Mouse (Mus musculus) fat pad, adult 2 months (tissue): Measurements from ENCODE around the gene Arl10.
"Not testable (repeated sequence)": the region's sequence is repeated elsewhere in the genome, so short reads cannot be mapped to it uniquely, and the experiment has no call there.

Experiments
- DNase-seq: peaks from one replicate; pipeline ENCODE4 v3.0.0-alpha.2; 2011; ENCODE audit warnings: low read depth, low spot score; ENCODE audit errors: extremely low read depth

Gene Arl10

GRCm38 (mm10) chr13:54613141-54613540 lies 38.3 kb downstream of the Arl10 start:
- not testable (repeated sequence) for DNase-seq

- DNase-seq = no peak
Observed at GRCm38 (mm10) chr13:54616307-54616706, 41.5 kb downstream of the Arl10 start.

- no peak for DNase-seq
Observed at GRCm38 (mm10) chr13:54616998-54617397, 42.2 kb downstream of the Arl10 start.

- DNase-seq = no peak
Observed at GRCm38 (mm10) chr13:54621155-54621932, 46.5 kb downstream of the Arl10 start, which contains the start of gene Faf2. Gene Faf2, plus strand, starts transcription at chr13:54621784.

- DNase-seq = no peak
Observed at GRCm38 (mm10) chr13:54621960-54622521, 47.2 kb downstream of the Arl10 start.

- DNase-seq = peak; percentile 100
Observed at GRCm38 (mm10) chr13:54629128-54629527, 54.3 kb downstream of the Arl10 start.
